Mouse (Mus musculus): ENCODE measurements around the gene Prmt8. TPM values are rescaled to one million over a fixed set of nuclear protein-coding genes. Genes with fewer than 3 reads are reported as not detected.
A peak's percentile ranks its signal among the peaks of the same experiment; 100 is the strongest.

Gene Prmt8
- 0.13 TPM in 1 of 2 replicates, not detected in the other for polyA plus RNA-seq (2014; fragmentation: Nextera tagmentation; extraction: Ambion mirVana)

DNA sequence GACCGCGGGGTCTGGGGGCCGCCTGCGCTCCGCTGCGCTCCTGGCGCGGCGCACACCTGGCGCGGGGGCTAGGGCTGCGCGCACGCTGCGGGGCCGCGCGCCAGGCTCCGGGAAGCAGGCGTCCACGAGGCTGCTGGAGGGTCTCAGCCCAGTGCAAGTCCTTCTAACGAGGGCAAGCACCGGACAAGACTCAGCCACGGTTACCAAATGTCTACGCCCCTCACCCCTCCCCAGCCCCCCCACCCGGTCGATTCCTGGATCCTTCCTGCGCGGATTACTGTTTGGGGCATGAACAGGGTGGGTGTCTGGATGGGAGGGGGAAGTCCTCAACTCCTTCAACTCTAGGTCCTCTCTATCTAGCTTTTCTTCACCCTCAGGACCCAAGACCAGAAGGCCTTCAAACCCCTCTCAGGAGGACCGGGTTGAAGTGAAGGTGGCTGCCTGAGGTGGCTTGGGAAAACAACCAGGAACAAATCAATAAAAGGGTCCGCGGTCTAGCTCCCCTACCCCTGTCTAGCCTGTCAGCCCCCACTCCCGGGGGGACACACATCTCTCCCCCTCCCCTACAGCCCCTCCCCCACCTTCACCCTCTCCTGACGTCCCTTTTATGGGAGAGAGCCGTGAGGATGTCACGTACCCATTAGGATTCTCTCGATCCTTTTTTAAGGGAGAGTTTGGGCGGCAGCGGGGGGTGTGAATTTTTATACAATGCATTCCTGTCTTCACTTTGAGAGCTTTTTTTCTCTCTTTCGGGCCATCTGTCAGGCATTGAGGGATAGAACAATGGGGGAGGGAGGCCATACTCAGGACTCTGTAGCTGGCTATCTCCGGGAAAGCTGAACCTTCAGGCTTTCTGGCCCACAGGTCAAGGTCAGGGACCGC, at the start of gene Prmt8:
Gene Prmt8 (minus strand): TSS at position 198 of the 882 bp plus-strand sequence.
- Histone ChIP-seq H3K4me3 (ENCODE audit: low read depth, low read length) (peak within 1 kb of the TSS; percentile 36), H3K9me3 (ENCODE audit: control insufficient read depth, low read length) (no peaks in the 10 kb centered on the region), H3K9ac (ENCODE audit: low read length) (no peak within 1 kb of the TSS), H3K4me2 (ENCODE audit: low read depth, severe bottlenecking) (peak within 1 kb of the TSS; percentile 87), H3K27ac (replicated peaks; ENCODE audit: low read depth, low read length) (no peak within 1 kb of the TSS), H3K36me3 (ENCODE audit: control insufficient read depth, insufficient read depth, low read length) (no peaks in the 10 kb centered on the region), H3K27me3 (ENCODE audit: control insufficient read depth, insufficient read depth, low read length) (peaks cover 68% of the 10 kb centered on the region), H3K4me1 (ENCODE audit: control insufficient read depth, insufficient read depth, low read length) (peaks cover 23% of the 10 kb centered on the region)
- 1% methylated on average over 35 of the region's 42 CpGs for WGBS
- no peak; the same call in 1 of the 2 replicates for ATAC-seq (ENCODE audit: insufficient number of reproducible peaks, low FRiP score, low TSS enrichment, low read depth)
- DNase-seq (ENCODE audit: low spot score): no peak

DNA sequence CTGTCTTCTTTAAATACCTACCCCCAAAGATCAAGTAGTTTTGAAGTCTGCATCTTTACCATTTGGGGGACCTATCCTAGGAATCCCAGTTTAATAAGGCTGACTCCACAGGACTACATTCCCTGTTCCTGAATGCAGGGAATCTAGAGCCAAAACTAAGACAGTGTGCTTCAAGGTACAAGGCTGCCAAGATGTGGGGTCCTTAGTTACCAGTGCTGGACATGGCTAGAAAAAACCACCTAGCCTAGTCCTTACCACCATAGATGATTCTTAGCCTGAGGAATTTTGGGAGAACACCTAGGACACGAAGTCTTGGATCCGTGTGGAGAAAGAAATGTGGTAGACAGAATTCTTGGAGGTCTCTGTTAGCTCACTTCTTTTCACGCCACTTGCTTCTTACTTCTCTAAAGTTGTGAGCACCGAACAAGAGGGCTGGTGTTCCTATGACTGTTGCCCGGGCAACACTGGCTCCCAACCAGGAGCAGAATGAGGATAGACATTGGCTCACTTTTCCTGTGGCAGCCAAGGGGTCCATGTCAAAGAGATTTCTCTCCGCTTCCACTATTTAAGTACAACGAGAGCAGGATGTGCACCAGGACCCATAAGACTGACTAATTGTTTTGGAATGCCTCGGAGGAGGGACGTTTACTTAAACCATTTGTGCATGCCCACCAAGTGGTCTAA, 33.9 kb upstream of the Prmt8 start:
- Histone ChIP-seq H3K4me3 (ENCODE audit: low read depth, low read length) (no peak overlapping the region), H3K27me3 (ENCODE audit: control insufficient read depth, insufficient read depth, low read length) (no peaks in the 10 kb centered on the region), H3K36me3 (ENCODE audit: control insufficient read depth, insufficient read depth, low read length) (no peaks in the 10 kb centered on the region), H3K9me3 (ENCODE audit: control insufficient read depth, low read length) (no peaks in the 10 kb centered on the region), H3K4me2 (ENCODE audit: low read depth, severe bottlenecking) (no peak overlapping the region), H3K4me1 (ENCODE audit: control insufficient read depth, insufficient read depth, low read length) (no peaks in the 10 kb centered on the region), H3K27ac (replicated peaks; ENCODE audit: low read depth, low read length) (no peak overlapping the region), H3K9ac (ENCODE audit: low read length) (no peak overlapping the region)
- DNase-seq (ENCODE audit: low spot score) (no peak), ATAC-seq (ENCODE audit: insufficient number of reproducible peaks, low FRiP score, low TSS enrichment, low read depth) (no peak)
- WGBS: 80% methylated on average over 9 of the region's 9 CpGs

DNA sequence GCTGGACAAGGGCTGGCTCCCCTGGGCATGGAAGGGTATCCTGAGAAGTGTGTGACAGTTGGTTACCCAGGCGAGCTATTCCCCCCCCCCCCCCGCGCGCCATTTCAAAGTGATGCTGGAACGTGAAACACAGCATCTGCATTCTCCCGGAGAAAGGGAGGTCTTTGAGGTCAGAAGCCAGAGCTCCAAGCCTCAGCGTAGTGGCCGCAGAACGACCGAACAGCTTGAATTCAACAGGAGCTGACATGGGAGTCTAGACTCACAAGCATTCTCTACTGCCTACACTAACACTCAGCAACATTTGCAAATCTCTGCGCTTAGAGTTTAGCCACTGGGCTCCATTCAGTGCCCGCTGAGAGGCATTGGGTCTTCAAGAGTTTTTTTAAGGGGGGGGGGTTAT, 32.9 kb upstream of the Prmt8 start:
- H3K9me3 ChIP-seq (ENCODE audit: control insufficient read depth, low read length): no peaks in the 10 kb centered on the region
- DNase-seq (ENCODE audit: low spot score) (no peak), ATAC-seq (ENCODE audit: insufficient number of reproducible peaks, low FRiP score, low TSS enrichment, low read depth) (no peak)
- H3K4me2 ChIP-seq (ENCODE audit: low read depth, severe bottlenecking): no peak overlapping the region
- no peak overlapping the region for H3K27ac ChIP-seq (replicated peaks; ENCODE audit: low read depth, low read length)
- no peak overlapping the region for H3K9ac ChIP-seq (ENCODE audit: low read length)
- no peaks in the 10 kb centered on the region for H3K36me3 ChIP-seq (ENCODE audit: control insufficient read depth, insufficient read depth, low read length)
- H3K27me3 ChIP-seq (ENCODE audit: control insufficient read depth, insufficient read depth, low read length): no peaks in the 10 kb centered on the region
- 81% methylated on average over 12 of the region's 12 CpGs for WGBS
- H3K4me3 ChIP-seq (ENCODE audit: low read depth, low read length): no peak overlapping the region
- H3K4me1 ChIP-seq (ENCODE audit: control insufficient read depth, insufficient read depth, low read length): no peaks in the 10 kb centered on the region

DNA sequence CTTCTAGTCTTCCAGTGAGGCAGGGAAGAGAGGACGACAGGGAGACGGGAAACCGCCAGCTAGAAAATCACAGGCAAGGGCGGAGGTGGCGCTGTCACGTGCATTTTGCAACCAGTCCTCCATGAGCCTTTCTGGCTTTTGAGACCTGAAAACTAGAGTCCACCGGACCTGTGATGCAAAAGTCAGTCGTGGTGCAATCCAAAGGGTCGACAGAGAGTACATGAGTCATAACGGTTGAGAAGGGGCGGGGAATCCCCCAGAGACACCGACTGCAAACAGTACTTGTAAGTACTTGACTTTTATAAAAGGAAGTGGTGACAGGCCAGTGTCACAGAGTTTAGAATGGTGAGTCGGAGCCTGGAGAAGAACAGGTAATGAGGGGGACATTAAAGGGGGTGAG, 20.8 kb upstream of the Prmt8 start:
- H3K4me3 ChIP-seq (ENCODE audit: low read depth, low read length): no peak overlapping the region
- H3K27ac ChIP-seq (replicated peaks; ENCODE audit: low read depth, low read length): no peak overlapping the region
- H3K4me2 ChIP-seq (ENCODE audit: low read depth, severe bottlenecking): no peak overlapping the region
- no peaks in the 10 kb centered on the region for H3K36me3 ChIP-seq (ENCODE audit: control insufficient read depth, insufficient read depth, low read length)
- ATAC-seq (ENCODE audit: insufficient number of reproducible peaks, low FRiP score, low TSS enrichment, low read depth): no peak
- DNase-seq (ENCODE audit: low spot score): no peak
- H3K27me3 ChIP-seq (ENCODE audit: control insufficient read depth, insufficient read depth, low read length): no peaks in the 10 kb centered on the region
- no peaks in the 10 kb centered on the region for H3K9me3 ChIP-seq (ENCODE audit: control insufficient read depth, low read length)
- H3K4me1 ChIP-seq (ENCODE audit: control insufficient read depth, insufficient read depth, low read length): no peaks in the 10 kb centered on the region
- WGBS: 76% methylated on average over 13 of the region's 13 CpGs
- H3K9ac ChIP-seq (ENCODE audit: low read length): no peak overlapping the region

DNA sequence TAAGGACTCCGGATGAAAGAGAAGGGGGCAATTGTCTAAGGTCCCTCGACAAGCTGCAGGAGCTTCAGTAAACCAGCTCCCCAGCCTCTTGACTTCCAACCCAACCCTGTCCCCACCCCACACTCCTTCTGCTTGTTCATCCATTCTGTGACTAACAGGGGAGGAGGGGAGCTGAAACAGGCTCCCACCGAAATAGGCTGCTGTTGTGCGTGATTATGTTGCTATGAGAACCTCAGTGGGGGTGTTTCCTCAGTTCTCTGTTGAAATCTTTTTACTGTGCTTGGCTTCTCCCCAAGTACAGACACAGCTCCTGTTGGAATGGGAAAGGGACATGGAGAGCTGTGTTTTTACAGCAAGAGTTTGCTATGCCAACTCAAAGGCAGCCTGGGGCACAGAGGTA, 1.5 kb upstream of the Prmt8 start:
- Histone ChIP-seq H3K4me3 (ENCODE audit: low read depth, low read length) (no peak overlapping the region), H3K9me3 (ENCODE audit: control insufficient read depth, low read length) (no peaks in the 10 kb centered on the region), H3K36me3 (ENCODE audit: control insufficient read depth, insufficient read depth, low read length) (no peaks in the 10 kb centered on the region), H3K4me1 (ENCODE audit: control insufficient read depth, insufficient read depth, low read length) (peaks cover 23% of the 10 kb centered on the region), H3K27me3 (ENCODE audit: control insufficient read depth, insufficient read depth, low read length) (peaks cover 60% of the 10 kb centered on the region), H3K9ac (ENCODE audit: low read length) (no peak overlapping the region), H3K27ac (replicated peaks; ENCODE audit: low read depth, low read length) (no peak overlapping the region), H3K4me2 (ENCODE audit: low read depth, severe bottlenecking) (no peak overlapping the region)
- 38% methylated on average over 4 of the region's 4 CpGs for WGBS
- DNase-seq (ENCODE audit: low spot score) (no peak), ATAC-seq (ENCODE audit: insufficient number of reproducible peaks, low FRiP score, low TSS enrichment, low read depth) (no peak)

DNA sequence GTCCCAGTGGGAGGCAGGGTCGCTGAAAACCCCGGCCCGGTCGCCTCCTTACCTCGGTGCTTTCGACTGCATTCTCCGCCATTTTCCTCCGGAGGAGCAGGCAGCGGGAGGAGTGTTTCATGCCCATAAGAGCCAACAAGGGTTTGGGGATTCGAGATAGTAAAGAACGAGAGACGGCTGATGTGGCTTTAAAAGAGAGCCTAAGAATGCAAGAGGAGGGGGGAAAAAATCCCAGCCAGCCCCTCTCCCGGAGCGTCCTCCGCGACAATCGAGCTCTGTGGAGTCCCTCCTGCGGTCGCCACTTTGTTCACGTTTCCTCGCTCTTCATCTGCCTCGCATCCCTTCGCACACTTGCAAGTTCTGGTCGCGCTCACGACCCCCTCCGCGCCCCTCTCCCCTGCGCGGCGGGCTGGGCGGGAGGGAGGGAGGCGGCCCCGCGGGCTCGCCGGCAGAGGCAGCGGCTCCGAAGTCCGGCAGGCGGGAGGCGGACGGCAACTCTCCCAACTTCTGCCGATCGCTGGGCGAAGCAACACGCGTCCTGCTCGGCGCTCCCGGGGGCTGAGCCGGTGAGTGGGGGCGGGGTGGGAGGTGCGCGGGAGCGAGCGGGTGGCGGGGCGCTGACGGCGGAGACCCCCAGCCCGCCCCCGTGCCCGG, 524 bp downstream of the Prmt8 start:
- Histone ChIP-seq H3K27me3 (ENCODE audit: control insufficient read depth, insufficient read depth, low read length) (peaks cover 71% of the 10 kb centered on the region), H3K4me3 (ENCODE audit: low read depth, low read length) (peak overlapping the region; percentile 36), H3K27ac (replicated peaks; ENCODE audit: low read depth, low read length) (no peak overlapping the region), H3K9me3 (ENCODE audit: control insufficient read depth, low read length) (no peaks in the 10 kb centered on the region), H3K9ac (ENCODE audit: low read length) (no peak overlapping the region), H3K36me3 (ENCODE audit: control insufficient read depth, insufficient read depth, low read length) (no peaks in the 10 kb centered on the region), H3K4me1 (ENCODE audit: control insufficient read depth, insufficient read depth, low read length) (peaks cover 23% of the 10 kb centered on the region), H3K4me2 (ENCODE audit: low read depth, severe bottlenecking) (peak overlapping the region; percentile 87)
- WGBS: under 1% methylated on average over 38 of the region's 64 CpGs
- peak; percentile 45 for DNase-seq (ENCODE audit: low spot score)
- ATAC-seq (ENCODE audit: insufficient number of reproducible peaks, low FRiP score, low TSS enrichment, low read depth): no peak

DNA sequence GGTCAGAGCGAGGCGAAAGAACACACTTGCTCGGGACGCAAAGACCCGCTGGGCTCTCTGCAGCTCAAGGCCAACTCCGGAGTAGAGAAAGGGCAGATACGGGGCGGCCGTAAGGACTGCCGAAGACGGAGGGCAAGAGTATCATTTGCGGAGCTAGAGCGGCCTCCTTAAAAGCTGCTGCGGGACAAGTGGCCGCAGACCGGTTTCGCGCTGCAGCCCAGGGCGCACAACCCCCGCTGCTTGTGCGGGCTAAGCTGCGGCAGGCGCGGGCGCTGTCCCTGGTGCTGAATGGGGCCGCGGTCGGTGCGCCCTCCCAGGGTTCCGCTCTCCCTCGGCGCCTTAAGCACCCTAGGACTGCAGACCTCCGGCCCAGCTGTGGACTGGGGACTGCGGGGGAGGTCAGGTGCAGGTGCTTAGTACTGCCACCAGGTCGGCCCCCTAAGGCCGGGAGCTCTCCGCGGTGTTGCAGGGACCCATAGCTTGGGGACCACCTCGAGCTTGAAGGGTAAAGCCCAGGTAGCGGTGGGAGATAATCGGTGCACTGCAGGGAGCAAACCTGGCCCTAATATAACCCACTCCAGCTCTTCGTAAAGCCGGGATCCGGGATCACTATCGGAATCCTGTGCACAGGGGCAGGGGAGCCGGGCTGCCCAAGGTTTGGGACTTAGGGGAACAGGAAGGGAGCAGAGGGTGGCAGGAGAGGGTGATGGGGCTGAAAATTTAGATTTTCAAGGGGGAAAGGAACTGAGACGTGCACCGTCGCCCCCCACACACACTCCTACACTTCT, 1.4 kb downstream of the Prmt8 start:
- Histone ChIP-seq H3K4me1 (ENCODE audit: control insufficient read depth, insufficient read depth, low read length) (peaks cover 23% of the 10 kb centered on the region), H3K27ac (replicated peaks; ENCODE audit: low read depth, low read length) (no peak overlapping the region), H3K9ac (ENCODE audit: low read length) (no peak overlapping the region), H3K9me3 (ENCODE audit: control insufficient read depth, low read length) (no peaks in the 10 kb centered on the region), H3K36me3 (ENCODE audit: control insufficient read depth, insufficient read depth, low read length) (no peaks in the 10 kb centered on the region), H3K27me3 (ENCODE audit: control insufficient read depth, insufficient read depth, low read length) (peaks cover 69% of the 10 kb centered on the region), H3K4me2 (ENCODE audit: low read depth, severe bottlenecking) (peak overlapping the region; percentile 33), H3K4me3 (ENCODE audit: low read depth, low read length) (peak overlapping the region; percentile 36; the same call in 1 of the 2 replicates)
- peak; percentile 84 for DNase-seq (ENCODE audit: low spot score)
- ATAC-seq (ENCODE audit: insufficient number of reproducible peaks, low FRiP score, low TSS enrichment, low read depth): 0 out of 2 replicates have a peak, but pooled peaks have one; percentile 69
- WGBS: 1% methylated on average over 49 of the region's 49 CpGs
